Mouse (Mus musculus): ENCODE results near the gene Rdh8.

- TF ChIP-seq CTCF (IDR thresholded peaks at IDR 0.05; ENCODE audit: borderline replicate concordance, insufficient read depth, low read length) (no peak), POLR2A (IDR thresholded peaks at IDR 0.05; ENCODE audit: low read depth, low read length) (no peak)
These were observed 37.0 kb upstream of the Rdh8 start for GRCm38 (mm10) chr9:20781286-20781685.
